Mouse (Mus musculus) neural tube, embryonic 13.5 days (tissue): ENCODE results near the gene Szrd1. TPM values are rescaled to one million over a fixed set of nuclear protein-coding genes. Genes with fewer than 3 reads are reported as not detected.
"Not testable (repeated sequence)": the region's sequence is repeated elsewhere in the genome, so short reads cannot be mapped to it uniquely, and the experiment has no call there.

ENCODE experiments used
- ATAC-seq: fragments of 200-750 bp; cut with Nextera tagmentation; 2 replicates; pipeline ENCODE4 v1.8.0; 2017; ENCODE audit warnings: low read depth, mild to moderate bottlenecking, moderate TSS enrichment, moderate library complexity
- H3K27ac ChIP-seq: fragments of 300-500 bp; sonication (generic); replicated peaks from 2 replicates; pipeline ENCODE4 v1.5.1; 2015; ENCODE audit warnings: moderate library complexity, mild to moderate bottlenecking, inconsistent platforms
- H3K27me3 ChIP-seq: fragments of 300-500 bp; sonication (generic); 2 replicates; pipeline ENCODE4 v1.6.1; 2015; ENCODE audit warnings: mild to moderate bottlenecking, inconsistent platforms
- H3K36me3 ChIP-seq: fragments of 300-500 bp; sonication (generic); 2 replicates; pipeline ENCODE4 v1.6.1; 2015; ENCODE audit warnings: mild to moderate bottlenecking, inconsistent platforms
- H3K4me1 ChIP-seq: fragments of 300-500 bp; sonication (generic); replicated peaks from 2 replicates; pipeline ENCODE4 v1.6.1; 2015; ENCODE audit warnings: inconsistent platforms
- H3K4me2 ChIP-seq: fragments of 300-500 bp; sonication (generic); 2 replicates; pipeline ENCODE4 v1.6.1; 2015; ENCODE audit warnings: inconsistent platforms, mild to moderate bottlenecking, moderate library complexity
- H3K4me3 ChIP-seq: fragments of 300-500 bp; sonication (generic); 2 replicates; pipeline ENCODE4 v1.5.1; 2015; ENCODE audit warnings: mild to moderate bottlenecking, inconsistent platforms
- H3K9ac ChIP-seq: fragments of 300-500 bp; sonication (generic); 2 replicates; pipeline ENCODE4 v1.6.1; 2015; ENCODE audit warnings: moderate library complexity, mild to moderate bottlenecking, inconsistent platforms
- H3K9me3 ChIP-seq: fragments of 300-500 bp; sonication (generic); 2 replicates; pipeline ENCODE4 v1.6.1; 2016; ENCODE audit warnings: inconsistent platforms
- WGBS: fragments of 180-500 bp; shearing (Covaris S2); methylation state at CpG from one replicate; pipeline ENCODE4 v1.1.7; 2015; 5-methylcytosine and 5-hydroxymethylcytosine counted together
- polyA plus RNA-seq: library from polyadenylated mRNA; unstranded; fragments of >200 nt; fragmentation: Nextera tagmentation; extraction: Ambion mirVana; gene quantifications from 2 replicates; pipeline ENCODE4 v1.2.1, GENCODE M21; 2015

Szrd1 gene
- polyA plus RNA-seq, 1 experiment from 2014 or later = 27.2 TPM

GRCm38 (mm10) chr4:141146491-141147033 is 7.0 kb upstream of the Szrd1 start:
- peak overlapping the region; percentile 74; the same call in 1 of the 2 replicates for H3K4me2 ChIP-seq
- H3K27ac ChIP-seq = no peak overlapping the region
- no peaks in the 10 kb centered on the region for H3K9me3 ChIP-seq
- 93% methylated on average over 6 of the region's 6 CpGs for WGBS
- H3K27me3 ChIP-seq = no peaks in the 10 kb centered on the region
- H3K4me1 ChIP-seq = peaks cover 37% of the 10 kb centered on the region
- H3K36me3 ChIP-seq = no peaks in the 10 kb centered on the region
- H3K9ac ChIP-seq = no peak overlapping the region
- ATAC-seq = no peak
- no peak overlapping the region for H3K4me3 ChIP-seq

GRCm38 (mm10) chr4:141145124-141145523 is 5.5 kb upstream of the Szrd1 start:
- not testable (repeated sequence) for H3K4me3 ChIP-seq, H3K9me3 ChIP-seq, H3K27me3 ChIP-seq, ATAC-seq, H3K4me2 ChIP-seq, H3K36me3 ChIP-seq, H3K9ac ChIP-seq, H3K27ac ChIP-seq
- peaks cover 30% of the 10 kb centered on the region for H3K4me1 ChIP-seq
- 95% methylated on average over 10 of the region's 16 CpGs for WGBS

GRCm38 (mm10) chr4:141142285-141142811 is 2.8 kb upstream of the Szrd1 start:
- Histone ChIP-seq H3K36me3 (no peaks in the 10 kb centered on the region), H3K4me3 (no peak overlapping the region), H3K4me1 (peaks cover 27% of the 10 kb centered on the region), H3K9me3 (no peaks in the 10 kb centered on the region), H3K27me3 (no peaks in the 10 kb centered on the region), H3K27ac (no peak overlapping the region), H3K9ac (0 out of 2 replicates have a peak overlapping the region, but pooled peaks have one; percentile 13), H3K4me2 (no peak overlapping the region)
- 32% methylated on average over 9 of the region's 9 CpGs for WGBS
- no peak for ATAC-seq

- Histone ChIP-seq H3K36me3 (no peaks in the 10 kb centered on the region), H3K4me1 (peaks cover 32% of the 10 kb centered on the region), H3K4me3 (no peak overlapping the region), H3K9ac (no peak overlapping the region), H3K27me3 (no peaks in the 10 kb centered on the region), H3K9me3 (no peaks in the 10 kb centered on the region), H3K4me2 (no peak overlapping the region), H3K27ac (no peak overlapping the region)
- no peak for ATAC-seq
- 92% methylated on average over 6 of the region's 6 CpGs for WGBS
These were observed 1.4 kb upstream of the Szrd1 start for GRCm38 (mm10) chr4:141140967-141141366.

- ATAC-seq, H3K27me3 ChIP-seq: not testable (repeated sequence)
- WGBS = 91% methylated on average over 9 of the region's 9 CpGs
These were observed 779 bp upstream of the Szrd1 start for GRCm38 (mm10) chr4:141140354-141140753.

GRCm38 (mm10) chr4:141138425-141139115 is 1.0 kb downstream of the Szrd1 start:
- ATAC-seq = peak; percentile 4; the same call in 1 of the 2 replicates
- peak overlapping the region; percentile 92 for H3K4me3 ChIP-seq
- H3K4me2 ChIP-seq = peak overlapping the region; percentile 72
- peaks cover 53% of the 10 kb centered on the region for H3K4me1 ChIP-seq
- H3K9ac ChIP-seq = peak overlapping the region; percentile 89
- 3% methylated on average over 29 of the region's 29 CpGs for WGBS
- no peaks in the 10 kb centered on the region for H3K36me3 ChIP-seq
- peak overlapping the region; percentile 97 for H3K27ac ChIP-seq
- no peaks in the 10 kb centered on the region for H3K27me3 ChIP-seq
- no peaks in the 10 kb centered on the region for H3K9me3 ChIP-seq

More at GRCm38 (mm10) chr4:141140354-141140753, 779 bp upstream of the Szrd1 start:
- not testable (repeated sequence) for H3K4me3 ChIP-seq, H3K9ac ChIP-seq, H3K36me3 ChIP-seq, H3K9me3 ChIP-seq, H3K27ac ChIP-seq, H3K4me2 ChIP-seq
- peaks cover 38% of the 10 kb centered on the region for H3K4me1 ChIP-seq

- ATAC-seq = not testable (repeated sequence)
- peaks cover 60% of the 10 kb centered on the region for H3K4me1 ChIP-seq
These were observed 1.8 kb downstream of the Szrd1 start for GRCm38 (mm10) chr4:141137740-141138139.

GRCm38 (mm10) chr4:141136126-141136525 is 3.4 kb downstream of the Szrd1 start:
- Histone ChIP-seq H3K4me2 (no peak overlapping the region), H3K36me3 (no peaks in the 10 kb centered on the region), H3K9ac (no peak overlapping the region), H3K27me3 (no peaks in the 10 kb centered on the region), H3K9me3 (no peaks in the 10 kb centered on the region), H3K4me3 (no peak overlapping the region), H3K27ac (no peak overlapping the region), H3K4me1 (peaks cover 72% of the 10 kb centered on the region)
- no peak for ATAC-seq
- WGBS = 63% methylated on average over 7 of the region's 7 CpGs

More at GRCm38 (mm10) chr4:141137740-141138139, 1.8 kb downstream of the Szrd1 start:
- not testable (repeated sequence) for H3K27ac ChIP-seq, H3K27me3 ChIP-seq, H3K36me3 ChIP-seq, H3K9me3 ChIP-seq, H3K9ac ChIP-seq
- H3K4me3 ChIP-seq = peak overlapping the region; percentile 92; the same call in 1 of the 2 replicates
- 73% methylated on average over 3 of the region's 3 CpGs for whole genome bisulfite sequencing
- peak overlapping the region; percentile 72 for H3K4me2 ChIP-seq

- Histone ChIP-seq H3K27me3 (no peaks in the 10 kb centered on the region), H3K27ac (peak overlapping the region; percentile 70), H3K9me3 (no peaks in the 10 kb centered on the region), H3K4me1 (peaks cover 82% of the 10 kb centered on the region), H3K36me3 (no peaks in the 10 kb centered on the region), H3K9ac (no peak overlapping the region), H3K4me3 (no peak overlapping the region), H3K4me2 (no peak overlapping the region)
- 79% methylated on average over 20 of the region's 20 CpGs for WGBS
- ATAC-seq = no peak
These were observed 4.6 kb downstream of the Szrd1 start for GRCm38 (mm10) chr4:141134751-141135530.

- H3K27me3 ChIP-seq = no peaks in the 10 kb centered on the region
These were observed 5.5 kb downstream of the Szrd1 start for GRCm38 (mm10) chr4:141134031-141134441.

GRCm38 (mm10) chr4:141133227-141133626 is 6.3 kb downstream of the Szrd1 start:
- Histone ChIP-seq H3K27ac (no peak overlapping the region), H3K27me3 (no peaks in the 10 kb centered on the region), H3K4me1 (peaks cover 75% of the 10 kb centered on the region), H3K9me3 (no peaks in the 10 kb centered on the region), H3K36me3 (no peaks in the 10 kb centered on the region), H3K4me2 (no peak overlapping the region), H3K9ac (no peak overlapping the region), H3K4me3 (no peak overlapping the region)
- ATAC-seq = no peak
- WGBS = 67% methylated on average over 8 of the region's 8 CpGs

More at GRCm38 (mm10) chr4:141134031-141134441, 5.5 kb downstream of the Szrd1 start:
- Histone ChIP-seq H3K36me3 (no peaks in the 10 kb centered on the region), H3K27ac (peak overlapping the region; percentile 70), H3K4me2 (no peak overlapping the region), H3K4me3 (no peak overlapping the region), H3K9ac (0 out of 2 replicates have a peak overlapping the region, but pooled peaks have one; percentile 45), H3K4me1 (peaks cover 82% of the 10 kb centered on the region), H3K9me3 (no peaks in the 10 kb centered on the region)
- no peak for ATAC-seq
- WGBS = 15% methylated on average over 8 of the region's 8 CpGs

- H3K9ac ChIP-seq = peak overlapping the region; percentile 9; the same call in 1 of the 2 replicates
- peaks cover 66% of the 10 kb centered on the region for H3K4me1 ChIP-seq
- WGBS = 49% methylated on average over 8 of the region's 8 CpGs
These were observed 7.4 kb downstream of the Szrd1 start for GRCm38 (mm10) chr4:141132191-141132590.

More at GRCm38 (mm10) chr4:141132191-141132590, 7.4 kb downstream of the Szrd1 start:
- no peak for ATAC-seq
- no peak overlapping the region for H3K4me3 ChIP-seq
- H3K27ac ChIP-seq = peak overlapping the region; percentile 57
- no peaks in the 10 kb centered on the region for H3K9me3 ChIP-seq
- H3K27me3 ChIP-seq = no peaks in the 10 kb centered on the region
- H3K4me2 ChIP-seq = no peak overlapping the region
- H3K36me3 ChIP-seq = no peaks in the 10 kb centered on the region
